Mouse (Mus musculus): ENCODE data around the gene Pla2g10. TPM values are rescaled to one million over a fixed set of nuclear protein-coding genes. Genes with fewer than 3 reads are reported as not detected.
"Not testable (repeated sequence)": the region's sequence is repeated elsewhere in the genome, so short reads cannot be mapped to it uniquely, and the experiment has no call there.

Pla2g10 gene
- polyA plus RNA-seq (2015; fragmentation: Nextera tagmentation; extraction: Ambion mirVana), result 0.53 and 1.6 TPM in 2 replicates

DNA sequence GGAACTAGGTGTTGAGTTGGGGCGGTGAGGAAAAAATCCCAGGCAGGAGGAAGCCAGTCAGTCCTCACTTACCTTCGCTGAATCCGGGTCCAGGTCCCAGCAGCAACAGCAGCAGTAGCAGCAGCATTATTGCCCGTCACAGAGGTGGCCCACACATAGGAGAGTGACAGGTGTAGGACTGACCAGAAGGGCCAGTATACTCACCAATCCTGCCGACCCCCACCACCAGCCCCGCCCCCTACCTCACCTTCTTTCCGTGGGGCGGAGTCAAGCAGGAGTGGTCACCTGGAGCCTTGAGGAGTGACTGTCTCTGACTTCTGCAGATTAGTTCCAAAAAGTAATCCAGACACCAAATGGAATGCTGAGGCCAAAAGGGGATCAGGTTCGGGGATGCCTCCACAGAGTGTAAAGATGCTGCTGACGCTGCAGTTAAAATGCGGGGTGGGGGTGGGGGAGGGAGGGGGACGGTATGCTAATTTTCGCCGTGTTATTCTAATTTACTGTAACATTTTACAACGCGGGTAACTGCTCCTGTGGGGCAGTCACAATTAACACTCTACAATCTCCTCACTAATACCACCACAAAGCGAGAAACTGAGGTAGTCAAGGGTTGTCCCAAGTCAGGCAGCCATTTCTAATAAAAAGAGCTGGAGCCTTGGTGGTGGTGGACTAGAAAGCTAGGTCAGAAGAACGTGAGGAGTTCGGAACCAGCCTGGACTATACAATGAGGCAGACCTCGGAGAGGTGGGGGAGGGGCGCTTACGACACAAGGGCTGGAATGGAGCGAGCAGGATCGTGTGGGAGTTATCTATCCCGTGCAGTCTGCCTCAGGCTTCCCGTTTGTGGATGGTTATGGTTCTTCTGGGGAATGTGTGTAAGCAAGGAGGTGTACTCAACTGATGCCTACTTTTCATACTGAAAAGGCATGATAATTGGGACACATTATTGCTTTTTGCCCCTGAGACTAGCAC lies at the start of gene Pla2g10:
TSS of gene Pla2g10 (minus strand) at position 699 of the 971 bp plus-strand sequence.
- no peak for ATAC-seq (replicated peaks; ENCODE audit: low FRiP score)
- H3K9me3 ChIP-seq (replicated peaks), result no peaks in the 10 kb centered on the region
- peak within 1 kb of the TSS; percentile 28 for H3K4me3 ChIP-seq (replicated peaks)
- 0 out of 2 replicates have a peak, but pooled peaks cover 4% of the 10 kb centered on the region for H3K27me3 ChIP-seq
- H3K36me3 ChIP-seq, result no peaks in the 10 kb centered on the region
- H3K27ac ChIP-seq, result no peak within 1 kb of the TSS
- H3K4me2 ChIP-seq, result peak within 1 kb of the TSS; percentile 57
- 5% methylated on average over 26 of the region's 26 CpGs for WGBS
- peaks cover 8% of the 10 kb centered on the region for H3K4me1 ChIP-seq
- H3K9ac ChIP-seq, result no peak within 1 kb of the TSS

GRCm38 (mm10) chr16:13774651-13775050 lies 43.9 kb upstream of the Pla2g10 start:
- H3K4me1 ChIP-seq; H3K27me3 ChIP-seq; ATAC-seq (replicated peaks; ENCODE audit: low FRiP score); H3K9me3 ChIP-seq (replicated peaks); H3K4me2 ChIP-seq; H3K9ac ChIP-seq; H3K36me3 ChIP-seq; H3K4me3 ChIP-seq (replicated peaks); H3K27ac ChIP-seq: not testable (repeated sequence)
- 86% methylated on average over 3 of the region's 3 CpGs for WGBS

DNA sequence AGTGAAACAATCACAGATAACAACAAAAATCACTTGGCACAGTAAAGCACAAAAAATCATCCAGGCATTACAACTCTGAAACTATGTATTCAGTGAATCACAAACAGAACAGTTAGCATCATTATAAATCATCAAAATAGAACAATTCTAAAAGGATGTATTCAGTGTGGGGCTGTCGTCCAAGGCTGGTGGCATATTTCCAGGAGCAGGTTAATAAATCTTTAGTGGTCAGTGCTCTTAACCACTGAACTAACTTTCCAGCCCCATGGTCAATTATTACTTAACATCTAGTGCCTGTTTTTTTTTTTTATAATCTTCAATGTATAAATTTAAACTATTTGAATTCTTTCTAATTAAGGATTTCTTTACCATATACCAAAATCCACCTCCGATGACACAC lies 43.2 kb upstream of the Pla2g10 start:
- not testable (repeated sequence) for H3K27ac ChIP-seq; H3K27me3 ChIP-seq; H3K4me1 ChIP-seq; H3K4me2 ChIP-seq; H3K4me3 ChIP-seq (replicated peaks); H3K9me3 ChIP-seq (replicated peaks); ATAC-seq (replicated peaks; ENCODE audit: low FRiP score); H3K9ac ChIP-seq; H3K36me3 ChIP-seq
- 56% methylated on average over 2 of the region's 2 CpGs for WGBS

- H3K4me1 ChIP-seq; H3K36me3 ChIP-seq; H3K4me3 ChIP-seq (replicated peaks); H3K9ac ChIP-seq; H3K27ac ChIP-seq; ATAC-seq (replicated peaks; ENCODE audit: low FRiP score); H3K27me3 ChIP-seq; H3K4me2 ChIP-seq; H3K9me3 ChIP-seq (replicated peaks): not testable (repeated sequence)
- 66% methylated on average over 5 of the region's 5 CpGs for WGBS
Measured at GRCm38 (mm10) chr16:13772051-13772450, 41.3 kb upstream of the Pla2g10 start.

- not testable (repeated sequence) for H3K4me3 ChIP-seq (replicated peaks); H3K4me2 ChIP-seq
Measured at GRCm38 (mm10) chr16:13771603-13772002, 40.8 kb upstream of the Pla2g10 start.

GRCm38 (mm10) chr16:13766367-13766766 lies 35.6 kb upstream of the Pla2g10 start:
- ATAC-seq (replicated peaks; ENCODE audit: low FRiP score), result no peak

More at GRCm38 (mm10) chr16:13771603-13772002, 40.8 kb upstream of the Pla2g10 start:
- ATAC-seq (replicated peaks; ENCODE audit: low FRiP score); H3K4me1 ChIP-seq; H3K9me3 ChIP-seq (replicated peaks); H3K36me3 ChIP-seq; H3K9ac ChIP-seq; H3K27ac ChIP-seq; H3K27me3 ChIP-seq: not testable (repeated sequence)
- 45% methylated on average over 4 of the region's 4 CpGs for WGBS

DNA sequence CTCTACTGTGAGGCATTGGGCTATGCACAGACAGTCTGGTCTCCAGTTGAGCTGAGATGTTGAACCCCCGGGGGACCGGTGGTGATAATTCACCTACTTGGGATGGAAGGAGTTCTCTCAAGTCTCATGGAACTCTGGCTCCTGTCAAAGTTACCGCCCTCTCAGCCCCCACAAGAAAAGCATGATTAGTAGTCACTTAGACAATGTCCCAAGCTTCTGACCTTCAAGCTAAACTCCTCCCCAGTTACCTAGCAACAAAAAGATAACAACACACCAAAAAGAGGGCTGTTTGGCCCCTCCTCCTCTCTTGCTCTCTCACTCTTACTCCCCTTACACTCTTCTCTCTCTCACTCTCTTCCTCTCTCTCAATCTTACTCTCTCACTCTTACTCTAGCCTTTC lies 33.7 kb upstream of the Pla2g10 start:
- no peak overlapping the region for H3K4me3 ChIP-seq (replicated peaks)
- WGBS, result 76% methylated on average over 3 of the region's 3 CpGs
- no peaks in the 10 kb centered on the region for H3K4me1 ChIP-seq
- no peak overlapping the region for H3K27ac ChIP-seq
- H3K4me2 ChIP-seq, result no peak overlapping the region
- H3K9ac ChIP-seq, result no peak overlapping the region
- H3K27me3 ChIP-seq, result no peaks in the 10 kb centered on the region
- no peak for ATAC-seq (replicated peaks; ENCODE audit: low FRiP score)
- no peaks in the 10 kb centered on the region for H3K36me3 ChIP-seq
- no peaks in the 10 kb centered on the region for H3K9me3 ChIP-seq (replicated peaks)

More at GRCm38 (mm10) chr16:13766367-13766766, 35.6 kb upstream of the Pla2g10 start:
- Histone ChIP-seq H3K27me3 (no peaks in the 10 kb centered on the region), H3K4me1 (no peaks in the 10 kb centered on the region), H3K9ac (no peak overlapping the region), H3K9me3 (replicated peaks) (no peaks in the 10 kb centered on the region), H3K4me2 (no peak overlapping the region), H3K4me3 (replicated peaks) (no peak overlapping the region), H3K27ac (no peak overlapping the region), H3K36me3 (no peaks in the 10 kb centered on the region)

DNA sequence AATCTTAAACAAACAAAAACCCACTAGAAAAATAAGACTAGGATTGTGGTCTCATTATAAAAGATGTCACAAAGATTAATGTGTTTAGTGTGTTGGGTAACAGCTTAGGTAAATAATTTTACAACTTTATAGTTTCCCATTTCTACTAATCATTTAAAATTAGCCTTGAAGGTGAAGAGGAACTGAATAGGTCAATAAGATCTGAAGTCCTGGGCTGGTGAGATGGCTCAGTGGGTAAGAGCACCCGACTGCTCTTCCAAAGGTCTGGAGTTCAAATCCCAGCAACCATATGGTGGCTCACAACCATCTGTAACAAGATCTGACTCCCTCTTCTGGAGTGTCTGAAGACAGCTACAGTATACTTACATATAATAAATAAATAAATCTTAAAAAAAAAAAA lies 32.0 kb upstream of the Pla2g10 start:
- not testable (repeated sequence) for ATAC-seq (replicated peaks; ENCODE audit: low FRiP score); H3K9me3 ChIP-seq (replicated peaks); H3K27me3 ChIP-seq; H3K27ac ChIP-seq; H3K36me3 ChIP-seq; H3K9ac ChIP-seq; H3K4me2 ChIP-seq; H3K4me1 ChIP-seq; H3K4me3 ChIP-seq (replicated peaks)
- WGBS, result 94% methylated on average over 1 of the region's 1 CpGs

DNA sequence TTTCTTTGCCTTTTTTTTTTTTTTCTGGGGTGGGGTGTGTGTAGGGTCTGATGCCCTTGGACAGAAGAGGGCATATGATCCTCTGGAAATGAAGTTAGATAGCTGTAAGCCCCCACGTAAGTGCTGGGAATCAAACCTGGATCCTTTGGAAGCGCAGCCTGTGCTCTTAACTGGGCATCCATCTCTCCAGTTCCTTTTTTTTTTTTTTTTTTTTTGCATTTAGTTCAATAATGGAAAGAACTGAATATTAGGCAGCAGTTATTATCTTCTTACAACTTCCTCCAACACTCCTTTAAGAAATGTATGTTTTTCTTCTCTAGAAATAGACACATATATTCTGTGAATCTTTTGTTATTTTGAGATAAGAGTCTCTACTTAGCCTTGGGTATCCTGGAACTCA lies 27.0 kb upstream of the Pla2g10 start:
- no peaks in the 10 kb centered on the region for H3K27me3 ChIP-seq
- no peak for ATAC-seq (replicated peaks; ENCODE audit: low FRiP score)
- H3K9ac ChIP-seq, result no peak overlapping the region
- peaks cover 5% of the 10 kb centered on the region for H3K4me1 ChIP-seq
- H3K4me2 ChIP-seq, result no peak overlapping the region
- H3K36me3 ChIP-seq, result no peaks in the 10 kb centered on the region
- H3K9me3 ChIP-seq (replicated peaks), result no peaks in the 10 kb centered on the region
- WGBS, result 90% methylated on average over 2 of the region's 2 CpGs
- no peak overlapping the region for H3K4me3 ChIP-seq (replicated peaks)
- no peak overlapping the region for H3K27ac ChIP-seq

GRCm38 (mm10) chr16:13754400-13755190 lies 23.8 kb upstream of the Pla2g10 start:
- WGBS, result under 1% methylated on average over 65 of the region's 65 CpGs
- ATAC-seq (replicated peaks; ENCODE audit: low FRiP score), result peak; percentile 97
- H3K27me3 ChIP-seq, result no peaks in the 10 kb centered on the region
- peaks cover 5% of the 10 kb centered on the region for H3K4me1 ChIP-seq
- peak overlapping the region; percentile 53 for H3K9ac ChIP-seq
- H3K36me3 ChIP-seq, result no peaks in the 10 kb centered on the region
- peak overlapping the region; percentile 73 for H3K4me3 ChIP-seq (replicated peaks)
- peak overlapping the region; percentile 98 for H3K4me2 ChIP-seq
- no peaks in the 10 kb centered on the region for H3K9me3 ChIP-seq (replicated peaks)
- H3K27ac ChIP-seq, result no peak overlapping the region

- no peak; the same call in 1 of the 2 replicates for ATAC-seq (replicated peaks; ENCODE audit: low FRiP score)
- Histone ChIP-seq H3K9me3 (replicated peaks) (no peaks in the 10 kb centered on the region), H3K4me2 (peak overlapping the region; percentile 98), H3K36me3 (no peaks in the 10 kb centered on the region), H3K4me3 (replicated peaks) (peak overlapping the region; percentile 73), H3K4me1 (peaks cover 5% of the 10 kb centered on the region), H3K9ac (peak overlapping the region; percentile 53; the same call in 1 of the 2 replicates), H3K27me3 (no peaks in the 10 kb centered on the region), H3K27ac (no peak overlapping the region)
- 74% methylated on average over 8 of the region's 8 CpGs for WGBS
Measured at GRCm38 (mm10) chr16:13753986-13754385, 23.2 kb upstream of the Pla2g10 start.

GRCm38 (mm10) chr16:13750626-13751025 lies 19.8 kb upstream of the Pla2g10 start:
- Histone ChIP-seq H3K4me3 (replicated peaks) (no peak overlapping the region), H3K9ac (no peak overlapping the region), H3K9me3 (replicated peaks) (no peaks in the 10 kb centered on the region), H3K4me1 (peaks cover 5% of the 10 kb centered on the region), H3K27me3 (no peaks in the 10 kb centered on the region), H3K4me2 (no peak overlapping the region), H3K36me3 (no peaks in the 10 kb centered on the region), H3K27ac (no peak overlapping the region)
- WGBS, result 95% methylated on average over 13 of the region's 13 CpGs
- no peak for ATAC-seq (replicated peaks; ENCODE audit: low FRiP score)

Data from kidney, embryonic 15.5 days (tissue).